Mouse (Mus musculus) stomach, embryonic 16.5 days (tissue): ENCODE results near the gene Gm10665. TPM values are rescaled to one million over a fixed set of nuclear protein-coding genes. Genes with fewer than 3 reads are reported as not detected.
"Not testable (repeated sequence)": the region's sequence is repeated elsewhere in the genome, so short reads cannot be mapped to it uniquely, and the experiment has no call there.

ENCODE experiments used
- ATAC-seq: fragments of 200-750 bp; cut with Nextera tagmentation; 2 replicates; pipeline ENCODE4 v1.8.0; 2017; ENCODE audit warnings: moderate number of reproducible peaks, moderate TSS enrichment; ENCODE audit not compliant: insufficient read depth, low FRiP score
- H3K27ac ChIP-seq: fragments of 300-500 bp; sonication (generic); 2 replicates; pipeline ENCODE4 v1.5.1; 2014; ENCODE audit warnings: low read length
- H3K27me3 ChIP-seq: fragments of 300-500 bp; sonication (generic); 2 replicates; pipeline ENCODE4 v1.6.1; 2014; ENCODE audit warnings: low read length, control low read depth, mixed read lengths; ENCODE audit not compliant: control insufficient read depth, insufficient read depth
- H3K36me3 ChIP-seq: fragments of 300-500 bp; sonication (generic); 2 replicates; pipeline ENCODE4 v1.6.1; 2014; ENCODE audit warnings: low read length; ENCODE audit not compliant: control insufficient read depth, insufficient read depth
- H3K4me1 ChIP-seq: fragments of 300-500 bp; sonication (generic); 2 replicates; pipeline ENCODE4 v1.6.1; 2014; ENCODE audit warnings: low read length, control low read depth, mixed read lengths; ENCODE audit not compliant: control insufficient read depth, insufficient read depth
- H3K4me2 ChIP-seq: fragments of 300-500 bp; sonication (generic); 2 replicates; pipeline ENCODE4 v1.6.1; 2014; ENCODE audit warnings: low read depth, low read length, mixed read lengths
- H3K4me3 ChIP-seq: fragments of 300-500 bp; sonication (generic); replicated peaks from 2 replicates; pipeline ENCODE4 v1.5.1; 2014; ENCODE audit warnings: mild to moderate bottlenecking, low read length
- H3K9ac ChIP-seq: fragments of 300-500 bp; sonication (generic); 2 replicates; pipeline ENCODE4 v1.6.1; 2014; ENCODE audit warnings: low read length
- H3K9me3 ChIP-seq: fragments of 300-500 bp; sonication (generic); replicated peaks from 2 replicates; pipeline ENCODE4 v1.6.1; 2016; ENCODE audit warnings: low read length, control low read depth; ENCODE audit not compliant: control insufficient read depth
- WGBS: fragments of 180-500 bp; shearing (Covaris S2); extraction: QIAGEN DNeasy Blood & Tissue Kit; methylation state at CpG from one replicate; pipeline ENCODE4 v1.1.7; 2014; 5-methylcytosine and 5-hydroxymethylcytosine counted together
- polyA plus RNA-seq: library from polyadenylated mRNA; unstranded; fragments of >200 nt; fragmentation: Nextera tagmentation; extraction: Ambion mirVana; gene quantifications from 2 replicates; pipeline ENCODE4 v1.2.1, GENCODE M21; 2015

The Gm10665 gene
- not detected in 2 replicates for polyA plus RNA-seq

GRCm38 (mm10) chr7:22463975-22464374, at the start of gene Gm10665:
TSS of gene Gm10665 (minus strand) at chr7:22464075.
- no CpG with 5 or more reads among the region's 5 CpGs for WGBS
- ATAC-seq, H3K9me3 ChIP-seq, H3K4me2 ChIP-seq, H3K4me1 ChIP-seq, H3K27ac ChIP-seq, H3K36me3 ChIP-seq, H3K9ac ChIP-seq, H3K27me3 ChIP-seq, H3K4me3 ChIP-seq: not testable (repeated sequence)

GRCm38 (mm10) chr7:22499578-22499977, 35.7 kb upstream of the Gm10665 start, which contains the start of gene Vmn1r151:
TSS of gene Vmn1r151 (minus strand) at chr7:22499678.
- not testable (repeated sequence) for H3K4me2 ChIP-seq, ATAC-seq
- WGBS = 18% methylated on average over 1 of the region's 3 CpGs

GRCm38 (mm10) chr7:22438129-22438528, 25.7 kb downstream of the Gm10665 start, which contains the start of gene Vmn1r149:
TSS of gene Vmn1r149 (minus strand) at chr7:22438229.
- not testable (repeated sequence) for H3K36me3 ChIP-seq, H3K9ac ChIP-seq, H3K4me1 ChIP-seq, ATAC-seq, H3K27me3 ChIP-seq, H3K27ac ChIP-seq, H3K4me2 ChIP-seq, H3K4me3 ChIP-seq, H3K9me3 ChIP-seq
- WGBS = no CpG with 5 or more reads among the region's 2 CpGs

More at GRCm38 (mm10) chr7:22499578-22499977, 35.7 kb upstream of the Gm10665 start, which contains the start of gene Vmn1r151:
- H3K9me3 ChIP-seq, H3K36me3 ChIP-seq, H3K4me1 ChIP-seq, H3K27me3 ChIP-seq, H3K9ac ChIP-seq, H3K27ac ChIP-seq, H3K4me3 ChIP-seq: not testable (repeated sequence)

GRCm38 (mm10) chr7:22413283-22413682, 50.6 kb downstream of the Gm10665 start, which contains the start of gene Vmn1r148:
TSS of gene Vmn1r148 (plus strand) at chr7:22413583.
- not testable (repeated sequence) for H3K27ac ChIP-seq, H3K4me3 ChIP-seq, H3K27me3 ChIP-seq, H3K9me3 ChIP-seq, ATAC-seq, H3K4me1 ChIP-seq, H3K36me3 ChIP-seq, H3K9ac ChIP-seq, H3K4me2 ChIP-seq
- WGBS = no CpG with 5 or more reads among the region's 3 CpGs

Other genes starting within 250 kb of the Gm10665 start
- not detected in 2 replicates for gene Gm8453, start 234.6 kb downstream of the Gm10665 start, polyA plus RNA-seq
- gene Gm4187, start 134.4 kb downstream of the Gm10665 start, polyA plus RNA-seq = not detected in 2 replicates
- not detected in 2 replicates for gene Gm8660, start 93.0 kb downstream of the Gm10665 start, polyA plus RNA-seq
- gene Vmn1r148, start 50.5 kb downstream of the Gm10665 start, polyA plus RNA-seq = not detected in 2 replicates
- not detected in 2 replicates for gene Vmn1r149, start 25.8 kb downstream of the Gm10665 start, polyA plus RNA-seq
- gene Vmn1r151, start 35.6 kb upstream of the Gm10665 start, polyA plus RNA-seq = not detected in 2 replicates
- gene Vmn1r152, start 58.9 kb upstream of the Gm10665 start, polyA plus RNA-seq = not detected in 2 replicates
- gene Gm8677, start 70.8 kb upstream of the Gm10665 start, polyA plus RNA-seq = not detected in 2 replicates
- not detected in 2 replicates for gene Gm4201, start 101.3 kb upstream of the Gm10665 start, polyA plus RNA-seq
- not detected in 2 replicates for gene Gm4565, start 124.1 kb upstream of the Gm10665 start, polyA plus RNA-seq
- gene Vmn1r155, start 193.9 kb upstream of the Gm10665 start, polyA plus RNA-seq = not detected in 2 replicates
- gene Gm8693, start 228.2 kb upstream of the Gm10665 start, polyA plus RNA-seq = not detected in 2 replicates